Mouse (Mus musculus) midbrain, embryonic 11.5 days (tissue): Measurements from ENCODE around the gene Helz. TPM values are rescaled to one million over a fixed set of nuclear protein-coding genes. Genes with fewer than 3 reads are reported as not detected.

Source experiments
- microRNA-seq: library from miRNA; unstranded; fragments of <30 nt; microRNA quantifications from one replicate; pipeline ENCODE4, GENCODE M21; 2017
- polyA plus RNA-seq: library from polyadenylated mRNA; unstranded; fragments of >200 nt; fragmentation: Nextera tagmentation; extraction: Ambion mirVana; gene quantifications from 2 replicates; pipeline ENCODE4 v1.2.1, GENCODE M21; 2014

Gene Helz
- polyA plus RNA-seq, 1 experiment from 2014 or later = 18.3 TPM

Small RNA genes lying within 50 kb of the gene (microRNA-seq; reads per million reads assigned to microRNA genes)
- gene Mir6932 = not detected

Other genes starting within 250 kb of the Helz start
- gene Pitpnc1, start 77.2 kb upstream of the Helz start, polyA plus RNA-seq = 29.9 and 32.1 TPM in 2 replicates
- gene Psmd12, start 68.4 kb upstream of the Helz start, polyA plus RNA-seq = 232 and 254 TPM in 2 replicates
- 0.25 TPM in 1 of 2 replicates, not detected in the other for gene Cacng1, start 168.6 kb downstream of the Helz start, polyA plus RNA-seq
- gene Cacng4, start 246.6 kb downstream of the Helz start, polyA plus RNA-seq = 23.0 and 25.6 TPM in 2 replicates